Mouse (Mus musculus) embryonic fibroblast, embryonic 13.5 days (primary cell): Measurements from ENCODE around the gene Adra2a.

ENCODE experiments used
- CTCF ChIP-seq: IDR thresholded peaks from 2 replicates; pipeline ENCODE4 v1.5.1; 2011; ENCODE audit warnings: mild to moderate bottlenecking, control low read depth, low read length, moderate library complexity, borderline replicate concordance; ENCODE audit not compliant: insufficient read depth
- POLR2A ChIP-seq: IDR thresholded peaks from 2 replicates; pipeline ENCODE4 v1.6.1; 2011; ENCODE audit warnings: low read depth, mild to moderate bottlenecking, control low read depth, low read length, moderate library complexity

DNA sequence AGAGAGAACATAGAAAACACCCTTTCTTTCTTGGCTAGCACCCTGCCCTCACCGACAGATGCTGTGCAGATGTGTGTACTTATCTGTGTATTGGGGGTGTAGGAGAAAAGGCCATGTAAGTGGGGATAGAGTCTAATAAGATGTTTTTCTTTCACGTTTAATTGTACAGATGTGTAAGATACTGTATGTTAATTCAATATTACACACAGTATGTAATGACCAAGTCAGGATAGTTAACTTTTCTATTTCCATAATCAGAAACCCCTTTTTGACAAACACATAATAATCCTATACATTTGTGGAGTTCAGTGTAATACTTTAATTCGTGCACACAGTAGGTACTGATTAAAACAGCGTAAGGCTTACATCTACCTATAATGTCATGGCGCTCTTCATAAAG is at the start of gene Adra2a:
- TF ChIP-seq POLR2A, result no peak
- TF ChIP-seq CTCF, result no peak
